Mouse (Mus musculus) MEL (cell line): ENCODE results near the gene Nlrp6. TPM values are rescaled to one million over a fixed set of nuclear protein-coding genes. Genes with fewer than 3 reads are reported as not detected.
"Not testable (repeated sequence)": the region's sequence is repeated elsewhere in the genome, so short reads cannot be mapped to it uniquely, and the experiment has no call there.

Experiments used
- DNase-seq: peaks from one replicate; pipeline ENCODE4 v3.0.0; 2011; ENCODE audit warnings: low read depth, low spot score
- H3K27ac ChIP-seq: 2 replicates; pipeline ENCODE4 v1.5.1; 2012; ENCODE audit warnings: low read depth, mild to moderate bottlenecking, control low read depth, low read length, moderate library complexity; ENCODE audit not compliant: control insufficient read depth
- H3K27me3 ChIP-seq, 2 experiments: fragments of 150-350 bp in 1 of 2; sonication (generic) in 1 of 2; 2 replicates each; pipeline ENCODE4 v1.6.1; 2012; ENCODE audit warnings: low read length in 2 of 2, mild to moderate bottlenecking in 2 of 2, improper control_type of control experiment in 1 of 2, moderate library complexity in 1 of 2; ENCODE audit not compliant: insufficient read depth in 2 of 2, control insufficient read depth in 1 of 2
- H3K36me3 ChIP-seq, 2 experiments: 2 replicates each; pipeline ENCODE4 v1.6.1; 2012 to 2014; ENCODE audit warnings: low read length in 2 of 2, improper control_type of control experiment in 1 of 2, inconsistent platforms in 1 of 2, mild to moderate bottlenecking in 1 of 2; ENCODE audit not compliant: insufficient read depth in 2 of 2, control insufficient read depth in 1 of 2
- H3K4me1 ChIP-seq, 2 experiments: fragments of 150-350 bp in 1 of 2; sonication (generic) in 1 of 2; 2 replicates each; pipeline ENCODE4 v1.6.1; 2012; ENCODE audit warnings: low read length in 2 of 2, improper control_type of control experiment in 1 of 2, mild to moderate bottlenecking in 1 of 2; ENCODE audit not compliant: insufficient read depth in 2 of 2, control insufficient read depth in 1 of 2
- H3K4me3 ChIP-seq, 2 experiments: fragments of 150-350 bp in 1 of 2; sonication (generic) in 1 of 2; 2 replicates each; pipeline ENCODE4 v1.5.1; 2012; ENCODE audit warnings: low read depth in 2 of 2, low read length in 2 of 2, mild to moderate bottlenecking in 2 of 2, moderate library complexity in 2 of 2, control low read depth in 1 of 2, improper control_type of control experiment in 1 of 2; ENCODE audit not compliant: control insufficient read depth in 1 of 2, insufficient read depth in 1 of 2
- H3K79me2 ChIP-seq: 2 replicates; pipeline ENCODE4 v1.6.1; 2012; ENCODE audit warnings: mild to moderate bottlenecking, low read length, moderate library complexity; ENCODE audit not compliant: control insufficient read depth, poor library complexity, insufficient read depth
- H3K9ac ChIP-seq: 2 replicates; pipeline ENCODE4 v1.6.1; 2012; ENCODE audit warnings: low read depth, mild to moderate bottlenecking, control low read depth, low read length, moderate library complexity; ENCODE audit not compliant: control insufficient read depth, poor library complexity, severe bottlenecking
- H3K9me3 ChIP-seq: fragments of 150-350 bp; sonication (generic); replicated peaks from 2 replicates; pipeline ENCODE4 v1.6.1; 2012; ENCODE audit warnings: mild to moderate bottlenecking, low read length, improper control_type of control experiment, moderate library complexity; ENCODE audit not compliant: insufficient read depth
- GATA1 ChIP-seq: IDR thresholded peaks from 2 replicates; pipeline ENCODE4 v1.6.1; 2011; ENCODE audit warnings: low read depth, low read length, improper control_type of control experiment
- HCFC1 ChIP-seq: IDR thresholded peaks from 2 replicates; pipeline ENCODE4 v1.6.1; 2012; ENCODE audit warnings: low read depth, mild to moderate bottlenecking, inconsistent platforms, low read length, improper control_type of control experiment, moderate library complexity
- MAX ChIP-seq: IDR thresholded peaks from 2 replicates; pipeline ENCODE4 v1.6.1; 2011; ENCODE audit warnings: low read length, improper control_type of control experiment
- MXI1 ChIP-seq: IDR thresholded peaks from 2 replicates; pipeline ENCODE4 v1.6.1; 2011; ENCODE audit warnings: mild to moderate bottlenecking, low read depth, low read length, improper control_type of control experiment
- MYC ChIP-seq: IDR thresholded peaks from 2 replicates; pipeline ENCODE4 v1.6.1; 2011; ENCODE audit warnings: low read depth, mild to moderate bottlenecking, low read length, improper control_type of control experiment, moderate library complexity
- POLR2A ChIP-seq, 2 experiments: IDR thresholded peaks; 2 replicates each; pipeline ENCODE4 v1.6.1; 2011 to 2012; ENCODE audit warnings: low read length in 2 of 2, mild to moderate bottlenecking in 2 of 2, control low read depth in 1 of 2, improper control_type of control experiment in 1 of 2, low read depth in 1 of 2, moderate library complexity in 1 of 2; ENCODE audit not compliant: control insufficient read depth in 1 of 2, insufficient read depth in 1 of 2, poor library complexity in 1 of 2
- ZKSCAN1 ChIP-seq: IDR thresholded peaks from 2 replicates; pipeline ENCODE4 v1.6.1; 2012; ENCODE audit warnings: low read depth, mild to moderate bottlenecking, inconsistent platforms, low read length, improper control_type of control experiment, moderate library complexity
- ZNF384 ChIP-seq: IDR thresholded peaks from 2 replicates; pipeline ENCODE4 v1.6.1; 2012; ENCODE audit warnings: low read depth, mild to moderate bottlenecking, inconsistent platforms, low read length, improper control_type of control experiment
- polyA plus RNA-seq, 2 experiments: library from polyadenylated mRNA; stranded (reverse) in 1 of 2; unstranded in 1 of 2; fragments of >175 nt in 1 of 2; fragments of >200 nt in 1 of 2; gene quantifications; 2 replicates each; pipeline versions ENCODE4 v1.2.1 to v1.2.4; 2012; ENCODE audit warnings: low replicate concordance in 2 of 2, low read depth in 1 of 2; ENCODE audit not compliant: insufficient read length in 2 of 2, insufficient read depth in 1 of 2, missing spikeins in 1 of 2
- total RNA-seq: library from RNA; depleted of rRNA; stranded (reverse); fragments of 300-350 nt; gene quantifications from 2 replicates; pipeline ENCODE4 v1.2.3, GENCODE M21; 2012

Nlrp6 gene
- total and polyA plus RNA-seq, 3 experiments, result not detected

- H3K4me1 ChIP-seq, result peaks cover 0 to 14% of the 10 kb centered on the region in 2 experiments; a peak in 3 of 4 replicates
- DNase-seq, result no peak
- TF ChIP-seq POLR2A (IDR thresholded peaks at IDR 0.05; ENCODE audit: control insufficient read depth in 1 of 2, insufficient read depth in 1 of 2, low read depth in 1 of 2, low read length in 2 of 2, poor library complexity in 1 of 2), result 0 out of 4 replicates have a peak, but pooled peaks of 1 of the 2 experiments have one; percentile 41
- TF ChIP-seq MAX, result no peak
- peak overlapping the region; percentile 88 for H3K9ac ChIP-seq
- H3K9me3 ChIP-seq, result no peaks in the 10 kb centered on the region
- H3K4me3 ChIP-seq, result peak overlapping the region; percentile 92
- no peaks in the 10 kb centered on the region for H3K27me3 ChIP-seq
- peak overlapping the region; percentile 53; the same call in 1 of the 2 replicates for H3K27ac ChIP-seq
- peaks cover 3 to 18% of the 10 kb centered on the region in 2 experiments for H3K36me3 ChIP-seq
- peaks cover 15% of the 10 kb centered on the region for H3K79me2 ChIP-seq
These were observed 38.3 kb upstream of the Nlrp6 start for GRCm38 (mm10) chr7:140882469-140882803.

DNA sequence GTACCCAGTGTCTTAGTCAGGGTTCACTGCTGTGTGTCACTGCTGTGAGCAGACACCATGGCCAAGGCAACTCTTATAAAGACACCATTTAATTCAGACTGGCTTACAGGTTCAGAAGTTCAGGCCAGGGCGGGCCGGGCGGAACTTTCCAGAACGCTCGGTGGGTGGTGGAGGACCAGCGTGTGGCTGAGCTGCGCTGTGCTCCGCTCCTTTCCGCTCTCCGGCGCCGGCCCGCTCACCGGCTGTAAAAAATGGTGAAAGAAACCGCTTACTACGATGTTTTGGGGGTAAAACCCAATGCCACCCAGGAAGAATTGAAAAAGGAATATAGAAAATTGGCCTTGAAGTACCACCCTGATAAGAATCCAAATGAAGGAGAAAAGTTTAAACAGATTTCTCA, 30.1 kb upstream of the Nlrp6 start:
- H3K27ac ChIP-seq, H3K4me3 ChIP-seq, H3K27me3 ChIP-seq, H3K79me2 ChIP-seq, H3K4me1 ChIP-seq, DNase-seq, H3K9me3 ChIP-seq, H3K9ac ChIP-seq: not testable (repeated sequence)
- peaks cover 3 to 13% of the 10 kb centered on the region in 2 experiments; a peak in 3 of 4 replicates for H3K36me3 ChIP-seq

- Histone ChIP-seq H3K27me3 (no peaks in the 10 kb centered on the region), H3K4me3 (no peak overlapping the region), H3K9me3 (no peaks in the 10 kb centered on the region), H3K27ac (no peak overlapping the region), H3K4me1 (peaks cover 0 to 7% of the 10 kb centered on the region in 2 experiments; a peak in 2 of 4 replicates), H3K9ac (no peak overlapping the region), H3K79me2 (no peaks in the 10 kb centered on the region), H3K36me3 (peaks cover 3 to 10% of the 10 kb centered on the region in 2 experiments; a peak in 3 of 4 replicates)
- no peak for TF ChIP-seq POLR2A (IDR thresholded peaks at IDR 0.05; ENCODE audit: control insufficient read depth in 1 of 2, insufficient read depth in 1 of 2, low read depth in 1 of 2, low read length in 2 of 2, poor library complexity in 1 of 2)
- no peak for TF ChIP-seq ZKSCAN1
- TF ChIP-seq MYC, result no peak
- no peak for TF ChIP-seq HCFC1
- no peak for TF ChIP-seq MXI1
- TF ChIP-seq GATA1, result no peak
- DNase-seq, result no peak
These were observed 26.7 kb upstream of the Nlrp6 start for GRCm38 (mm10) chr7:140894031-140894430.

- Histone ChIP-seq H3K27ac (no peak overlapping the region), H3K4me1 (peaks cover 0 to 7% of the 10 kb centered on the region in 2 experiments; a peak in 2 of 4 replicates), H3K9me3 (no peaks in the 10 kb centered on the region), H3K4me3 (no peak overlapping the region), H3K79me2 (no peaks in the 10 kb centered on the region), H3K27me3 (no peaks in the 10 kb centered on the region), H3K36me3 (peaks cover 3 to 5% of the 10 kb centered on the region in 2 experiments; a peak in 3 of 4 replicates), H3K9ac (no peak overlapping the region)
- TF ChIP-seq HCFC1 (no peak), MXI1 (no peak), ZKSCAN1 (no peak), ZNF384 (no peak)
- no peak for DNase-seq
These were observed 26.1 kb upstream of the Nlrp6 start for GRCm38 (mm10) chr7:140894611-140895010.
